Mouse (Mus musculus) lung, postnatal 14 days (tissue): ENCODE data around the gene 1700013F07Rik.
"Not testable (repeated sequence)": the region's sequence is repeated elsewhere in the genome, so short reads cannot be mapped to it uniquely, and the experiment has no call there.

Source experiments
- DNase-seq: peaks from one replicate; pipeline ENCODE4 v3.0.0; 2021

1700013F07Rik gene

GRCm38 (mm10) chr3:108554111-108554561, 20.2 kb downstream of the 1700013F07Rik start:
- DNase-seq: peak; percentile 39

- DNase-seq: peak; percentile 94
These were observed 20.8 kb downstream of the 1700013F07Rik start for GRCm38 (mm10) chr3:108554587-108555312.

DNA sequence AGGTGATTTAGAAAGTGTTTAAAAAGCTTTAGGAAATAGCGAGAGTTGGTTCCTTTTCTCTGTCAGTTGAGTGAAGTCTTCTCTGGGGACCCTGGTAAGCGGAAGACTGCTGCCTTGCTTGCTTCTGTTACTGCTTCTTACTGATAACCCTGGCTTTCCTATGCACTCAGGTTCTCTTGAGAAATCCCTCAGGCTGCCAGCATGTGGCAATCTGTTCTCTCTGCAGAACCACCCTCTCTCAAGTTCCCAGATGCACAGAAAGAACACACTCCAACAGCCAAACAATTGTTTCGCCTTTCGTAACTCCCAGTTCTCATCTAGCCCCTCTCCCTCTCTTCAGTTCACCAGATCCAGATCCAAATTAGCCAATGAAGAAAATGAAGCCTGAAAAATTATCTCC, 23.9 kb downstream of the 1700013F07Rik start:
- DNase-seq: no peak

DNA sequence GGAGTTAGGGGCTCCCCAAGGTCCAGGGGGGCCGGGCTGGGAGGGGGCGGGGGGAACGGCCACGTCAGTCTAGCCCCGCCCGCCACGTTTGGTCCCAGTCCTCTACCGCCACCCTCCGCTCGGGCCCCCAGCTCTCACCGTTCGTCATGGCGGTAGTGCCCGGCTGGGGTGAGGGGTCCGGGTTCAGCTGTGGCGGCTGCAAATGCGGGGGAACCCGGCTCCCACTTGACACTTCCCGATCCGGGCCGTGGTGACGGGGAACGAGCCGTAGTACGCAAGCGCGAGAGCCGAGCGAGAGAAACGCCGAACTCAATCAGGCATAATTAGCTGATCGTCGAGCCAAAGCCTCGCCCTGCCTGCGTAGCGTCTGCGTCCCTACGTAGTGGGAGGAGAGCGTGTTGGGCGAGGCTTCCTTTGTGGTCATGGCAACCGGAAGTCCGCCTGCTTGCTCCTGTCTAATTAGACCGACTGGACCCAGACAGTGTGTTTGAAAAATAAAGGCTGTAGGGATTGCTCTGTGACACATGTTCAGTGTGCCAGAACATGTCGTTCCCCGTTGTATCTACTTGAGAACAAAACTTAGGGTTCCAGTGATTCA, 28.3 kb downstream of the 1700013F07Rik start, which contains the start of gene Tmem167b:
TSS of gene Tmem167b (minus strand) at position 334 of the 598 bp plus-strand sequence.
- DNase-seq: peak; percentile 97

GRCm38 (mm10) chr3:108562777-108563271, 28.9 kb downstream of the 1700013F07Rik start:
- DNase-seq: peak; percentile 36

DNA sequence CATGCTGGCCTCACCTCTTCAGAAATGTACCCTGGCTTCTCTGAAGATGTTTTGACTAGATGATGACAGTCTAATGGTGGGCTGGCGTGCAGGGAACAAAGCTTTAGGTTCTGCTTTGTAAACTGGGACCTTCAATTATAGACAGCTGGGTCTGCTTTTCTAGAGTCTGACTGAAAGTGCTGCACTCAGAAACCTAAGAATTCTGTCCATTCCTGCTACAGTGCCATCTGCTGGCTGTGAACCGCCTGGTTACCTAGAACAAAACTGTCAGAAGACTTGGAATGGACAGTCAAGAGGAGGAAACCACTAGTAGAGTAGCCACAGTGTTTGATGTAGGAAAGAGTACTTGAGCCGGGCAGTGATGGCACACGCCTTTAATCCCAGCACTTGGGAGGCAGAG, 29.4 kb downstream of the 1700013F07Rik start:
- peak; percentile 87 for DNase-seq

- DNase-seq: no peak
These were observed 34.3 kb downstream of the 1700013F07Rik start for GRCm38 (mm10) chr3:108567990-108568877.

GRCm38 (mm10) chr3:108569636-108570035, 35.7 kb downstream of the 1700013F07Rik start:
- not testable (repeated sequence) for DNase-seq

GRCm38 (mm10) chr3:108570813-108571212, 36.9 kb downstream of the 1700013F07Rik start:
- no peak for DNase-seq

DNA sequence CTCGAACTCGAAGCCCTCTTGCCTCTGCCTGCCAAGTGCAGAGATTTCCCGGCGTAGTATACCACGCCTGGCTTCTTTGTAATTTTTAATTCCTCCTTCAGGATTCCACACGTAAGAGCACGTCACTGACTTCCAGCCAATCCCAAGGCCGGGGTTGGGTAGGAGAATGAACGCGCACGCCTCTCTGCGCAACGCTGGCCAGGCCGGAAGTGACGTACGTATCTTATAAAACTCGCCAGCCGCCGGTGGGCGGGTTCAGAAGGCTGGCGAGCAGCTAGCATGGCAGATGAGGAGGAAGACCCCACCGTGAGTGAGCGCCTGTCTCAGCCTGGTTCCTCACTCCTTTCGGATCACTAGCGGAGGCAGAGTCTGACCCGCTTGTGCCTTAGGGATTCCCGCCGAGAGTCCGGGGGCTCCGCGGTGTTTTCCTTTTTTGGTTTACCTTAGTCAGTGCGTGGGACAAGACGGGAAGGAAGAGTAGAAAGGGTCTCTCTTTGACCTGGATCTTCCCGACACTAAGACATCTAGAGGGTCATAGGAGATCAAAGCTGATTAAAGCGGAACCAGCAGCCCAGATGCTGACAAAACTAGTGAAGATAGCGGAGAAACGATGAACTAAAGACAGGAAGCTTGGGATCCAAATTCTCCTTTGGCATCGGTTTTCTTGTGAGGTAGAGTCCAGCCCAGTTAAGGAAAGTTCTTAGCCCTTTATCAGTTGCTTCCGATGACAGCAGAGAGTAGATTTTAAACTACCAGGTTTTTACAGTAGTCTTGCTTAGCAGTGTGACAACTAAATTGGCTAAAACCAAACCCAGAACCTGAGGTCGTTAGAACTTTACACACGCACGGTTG, 37.7 kb downstream of the 1700013F07Rik start, which contains the start of gene Taf13:
TSS of gene Taf13 (plus strand) at position 256 of the 852 bp plus-strand sequence.
- DNase-seq: peak; percentile 98

DNA sequence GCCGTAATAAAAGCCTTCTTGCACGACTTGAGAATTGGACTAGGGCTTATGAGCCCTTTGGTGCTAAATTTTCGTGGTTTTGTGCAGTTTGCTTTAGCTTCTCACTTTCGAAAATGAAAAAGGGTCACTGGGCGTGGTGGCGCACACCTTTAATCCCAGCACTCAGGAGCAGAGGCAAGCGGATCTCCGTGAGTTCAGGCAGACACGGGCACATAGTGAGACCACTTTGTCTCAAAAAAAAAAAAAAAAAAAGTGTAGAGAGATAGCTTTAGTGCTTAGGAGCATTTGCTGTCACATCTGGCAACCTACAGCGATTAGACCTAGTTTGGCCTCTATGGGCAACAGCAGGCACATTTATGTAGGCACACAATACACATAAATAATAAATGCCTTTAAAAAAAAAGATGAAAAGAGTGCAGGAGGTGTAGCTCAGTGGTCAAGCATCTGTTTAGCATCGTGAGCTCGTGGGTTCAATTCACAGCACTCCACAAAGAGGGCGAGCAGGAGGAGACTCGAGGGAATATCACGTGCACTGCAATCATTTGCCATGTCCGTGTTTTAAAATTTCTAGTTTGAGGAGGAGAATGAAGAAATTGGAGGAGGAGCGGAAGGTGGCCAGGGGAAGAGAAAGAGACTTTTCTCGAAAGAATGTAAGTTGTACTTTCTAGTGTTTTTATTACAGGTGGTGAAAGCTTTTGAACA, 38.5 kb downstream of the 1700013F07Rik start:
- DNase-seq: no peak

DNA sequence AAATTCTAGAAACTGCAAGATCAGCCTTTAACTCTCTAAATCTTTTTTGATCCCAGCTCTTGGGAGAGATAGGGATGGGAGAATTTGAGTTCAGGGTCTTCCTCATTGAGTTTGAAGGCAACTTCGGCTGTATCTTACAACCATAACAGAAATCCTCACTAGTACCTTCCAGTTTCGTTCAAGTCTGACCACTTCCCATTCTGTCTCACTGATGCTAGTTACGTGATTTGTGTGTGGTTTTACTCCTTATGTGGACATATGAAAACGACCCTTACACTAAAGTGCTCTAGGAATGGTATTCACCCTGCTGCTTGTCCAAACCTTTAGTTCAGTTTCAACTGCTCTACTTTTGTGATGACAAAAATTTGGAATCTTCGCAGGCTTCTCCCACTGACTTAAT, 40.1 kb downstream of the 1700013F07Rik start:
- DNase-seq: no peak

- DNase-seq: no peak
These were observed 50.6 kb downstream of the 1700013F07Rik start for GRCm38 (mm10) chr3:108584580-108584979.

DNA sequence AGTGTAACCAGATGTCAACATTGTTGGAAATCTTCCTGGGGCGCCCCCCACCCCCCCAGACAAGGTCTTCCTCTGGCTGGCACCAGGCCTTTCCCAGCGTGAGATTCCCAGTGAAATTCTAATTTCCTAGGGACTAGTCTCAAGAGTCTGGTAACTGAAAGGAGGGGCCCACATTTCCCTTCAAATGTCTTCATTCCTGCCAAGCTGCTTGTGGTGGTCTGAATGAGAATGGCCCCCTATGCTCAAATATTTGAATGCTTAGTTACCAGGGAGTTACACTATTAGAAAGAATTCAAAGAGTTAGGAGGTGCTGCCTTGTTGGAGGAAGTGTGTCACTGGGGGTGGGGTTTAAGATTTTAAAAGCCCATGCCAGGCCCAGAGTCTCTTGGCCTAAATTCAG, 54.5 kb downstream of the 1700013F07Rik start:
- DNase-seq: no peak

DNA sequence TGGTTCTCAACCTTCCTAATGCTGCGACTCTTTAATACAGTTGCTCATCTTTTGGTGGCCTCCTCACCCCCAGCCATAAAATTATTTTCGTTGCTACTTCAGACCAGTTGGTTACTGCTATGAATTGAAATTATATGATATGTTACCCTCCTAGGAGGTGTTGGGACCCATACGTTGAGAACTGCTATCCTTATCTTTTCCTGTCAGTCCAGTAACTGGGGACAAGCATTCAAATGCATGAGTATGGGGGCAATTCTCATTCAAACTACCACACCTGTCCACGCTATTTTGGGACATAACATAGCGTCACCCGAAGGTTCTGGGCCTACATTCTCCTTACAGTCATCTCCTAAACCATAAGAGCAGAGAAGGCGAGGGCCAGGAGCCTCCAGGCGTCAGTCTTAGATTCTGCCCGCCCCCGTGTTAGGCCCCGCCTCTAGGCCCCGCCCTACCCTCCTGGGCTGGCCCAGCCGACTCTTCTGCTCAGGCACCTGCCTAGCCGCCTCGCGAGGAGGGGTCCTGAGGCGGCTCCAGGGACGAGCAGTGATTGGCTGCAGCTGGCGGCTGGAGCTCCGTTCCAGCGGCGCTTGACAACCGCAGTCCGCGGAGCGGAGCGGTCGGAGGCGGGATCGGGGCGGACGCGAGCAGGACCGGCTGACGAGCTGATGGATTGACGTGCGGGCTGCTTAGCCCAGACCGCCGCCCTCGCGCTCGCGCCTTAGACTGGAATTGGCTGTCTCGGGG, 57.0 kb downstream of the 1700013F07Rik start, which contains the start of gene Wdr47:
TSS of gene Wdr47 (plus strand) at position 494 of the 744 bp plus-strand sequence.
- DNase-seq: peak; percentile 96

- DNase-seq: no peak
These were observed 57.9 kb downstream of the 1700013F07Rik start for GRCm38 (mm10) chr3:108591530-108592522.
